Mouse (Mus musculus): Measurements from ENCODE around the gene Mfap3. TPM values are rescaled to one million over a fixed set of nuclear protein-coding genes. Genes with fewer than 3 reads are reported as not detected.

Gene Mfap3
- total RNA-seq, 2 experiments from 2014 or later = 11.8 to 13.7 TPM

GRCm38 (mm10) chr11:57576871-57577515, 58.5 kb downstream of the Mfap3 start:
- ATAC-seq (replicated peaks; ENCODE audit: low FRiP score, low TSS enrichment, poor library complexity, severe bottlenecking) = no peak

GRCm38 (mm10) chr11:57582818-57583635, 64.6 kb downstream of the Mfap3 start:
- ATAC-seq (replicated peaks; ENCODE audit: low FRiP score, low TSS enrichment, poor library complexity, severe bottlenecking) = no peak

Other genes starting within 250 kb of the Mfap3 start
- gene Fam114a2, start within 50 bp of the Mfap3 start, total RNA-seq (2014; fragmentation: Nextera tagmentation) = 28.1 and 30.7 TPM in 2 replicates
- 37.5 and 39.0 TPM in 2 replicates for gene Fam114a2, start within 50 bp of the Mfap3 start, total RNA-seq (2017)
- gene Galnt10, start 126.8 kb downstream of the Mfap3 start, total RNA-seq (2014; fragmentation: Nextera tagmentation) = 12.3 and 15.4 TPM in 2 replicates
- gene Galnt10, start 126.8 kb downstream of the Mfap3 start, total RNA-seq (2017) = 11.1 and 14.3 TPM in 2 replicates

All from megakaryocyte-erythroid progenitor cell, adult 5-6 weeks (primary cell).